Mouse (Mus musculus): ENCODE data around the gene Slc26a3. TPM values are rescaled to one million over a fixed set of nuclear protein-coding genes. Genes with fewer than 3 reads are reported as not detected.
A peak's percentile ranks its signal among the peaks of the same experiment; 100 is the strongest.

The Slc26a3 gene
- polyA plus RNA-seq, 1 experiment from 2014 or later = not detected

DNA sequence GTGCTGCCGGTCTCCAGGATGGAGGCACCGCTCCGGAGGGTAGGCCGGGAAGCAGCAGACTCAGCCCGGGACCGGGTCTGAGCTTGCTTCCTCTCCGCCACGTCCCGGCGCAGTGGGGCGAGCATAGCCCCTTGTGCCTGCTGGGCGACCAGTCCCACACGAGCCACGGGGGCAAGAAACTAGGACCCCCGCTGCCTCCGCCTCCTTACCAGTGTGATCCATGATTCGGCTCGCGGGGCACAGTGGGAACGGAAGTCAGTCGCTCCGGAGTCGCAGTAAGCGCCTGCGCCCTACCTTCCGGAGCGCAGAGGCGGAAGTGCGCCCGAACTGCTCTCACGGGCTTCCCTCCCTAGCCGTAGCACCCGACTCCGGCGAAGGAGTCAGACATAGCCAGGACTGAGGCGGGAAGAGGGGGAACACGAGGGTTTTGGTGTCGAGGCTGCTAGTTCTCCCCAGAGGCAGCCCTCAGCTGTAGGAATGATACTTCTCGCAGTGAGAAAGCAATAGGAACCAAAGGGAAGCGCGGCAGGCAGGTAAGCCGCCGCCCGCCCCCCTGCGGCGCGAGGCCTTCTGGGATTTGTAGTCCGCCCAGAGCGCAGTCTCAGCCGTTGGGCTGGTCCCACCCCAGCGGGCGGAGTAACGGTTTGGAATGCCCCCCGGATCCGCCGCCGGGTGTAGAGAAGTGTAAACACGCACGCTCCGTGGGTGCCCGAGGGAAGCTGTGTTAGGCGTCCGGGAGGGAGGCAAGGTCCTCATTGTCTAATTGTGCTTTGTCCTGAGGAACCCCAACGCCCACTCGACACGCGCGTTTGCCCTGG, 108.9 kb downstream of the Slc26a3 start, which contains the start of gene Cbll1:
Gene Cbll1, minus strand, starts transcription at position 303 of the 818 bp plus-strand sequence.
- peak; percentile 98 for ATAC-seq (ENCODE audit: insufficient number of reproducible peaks, insufficient read depth, low FRiP score, low TSS enrichment, low read depth)
- Histone ChIP-seq H3K27me3 (peaks cover 2% of the 10 kb centered on the region; the same call in 1 of the 2 replicates), H3K4me3 (peak within 1 kb of the TSS; percentile 90), H3K4me1 (peaks cover 14% of the 10 kb centered on the region), H3K9me3 (no peaks in the 10 kb centered on the region), H3K27ac (peak within 1 kb of the TSS; percentile 92), H3K36me3 (peaks cover under 1% of the 10 kb centered on the region; the same call in 1 of the 2 replicates), H3K4me2 (peak within 1 kb of the TSS; percentile 87), H3K9ac (peak within 1 kb of the TSS; percentile 92)
- under 1% methylated on average over 68 of the region's 68 CpGs for WGBS

DNA sequence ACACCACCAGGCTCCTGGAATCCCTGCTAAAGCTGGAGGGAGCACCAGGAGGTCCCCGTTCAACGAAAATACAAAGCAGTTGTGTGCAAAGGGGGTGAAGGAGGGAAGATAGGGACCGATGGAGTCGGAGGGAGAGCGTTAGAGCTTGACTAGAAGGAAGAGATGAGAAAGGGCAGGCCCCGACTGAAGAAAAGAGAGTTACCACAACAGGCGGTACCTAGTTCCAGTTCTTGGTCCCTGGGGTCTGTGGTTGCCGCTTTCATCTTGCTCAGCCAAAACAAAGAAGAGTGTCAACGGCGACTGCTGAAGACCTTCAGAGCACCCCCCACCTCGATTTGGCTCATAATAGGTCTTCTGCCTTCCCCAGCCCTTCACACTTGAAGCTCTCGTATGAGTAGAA, 109.5 kb downstream of the Slc26a3 start:
- Histone ChIP-seq H3K27me3 (peaks cover 6% of the 10 kb centered on the region; the same call in 1 of the 2 replicates), H3K9ac (peak overlapping the region; percentile 92), H3K4me1 (peaks cover 14% of the 10 kb centered on the region), H3K36me3 (no peaks in the 10 kb centered on the region), H3K27ac (peak overlapping the region; percentile 92), H3K9me3 (no peaks in the 10 kb centered on the region), H3K4me3 (peak overlapping the region; percentile 90), H3K4me2 (peak overlapping the region; percentile 87)
- 5% methylated on average over 12 of the region's 12 CpGs for WGBS
- no peak for ATAC-seq (ENCODE audit: insufficient number of reproducible peaks, insufficient read depth, low FRiP score, low TSS enrichment, low read depth)

GRCm38 (mm10) chr12:31501266-31501665, 110.6 kb downstream of the Slc26a3 start:
- no peak for ATAC-seq (ENCODE audit: insufficient number of reproducible peaks, insufficient read depth, low FRiP score, low TSS enrichment, low read depth)
- H3K9ac ChIP-seq = no peak overlapping the region
- 55% methylated on average over 4 of the region's 4 CpGs for WGBS
- H3K27ac ChIP-seq = no peak overlapping the region
- H3K27me3 ChIP-seq = peaks cover 6% of the 10 kb centered on the region; the same call in 1 of the 2 replicates
- no peak overlapping the region for H3K4me3 ChIP-seq
- peaks cover 14% of the 10 kb centered on the region for H3K4me1 ChIP-seq
- no peaks in the 10 kb centered on the region for H3K9me3 ChIP-seq
- no peaks in the 10 kb centered on the region for H3K36me3 ChIP-seq
- no peak overlapping the region for H3K4me2 ChIP-seq

- H3K27me3 ChIP-seq = peaks cover 6% of the 10 kb centered on the region; the same call in 1 of the 2 replicates
- no peak overlapping the region for H3K27ac ChIP-seq
Observed at GRCm38 (mm10) chr12:31503211-31503610, 112.5 kb downstream of the Slc26a3 start.

DNA sequence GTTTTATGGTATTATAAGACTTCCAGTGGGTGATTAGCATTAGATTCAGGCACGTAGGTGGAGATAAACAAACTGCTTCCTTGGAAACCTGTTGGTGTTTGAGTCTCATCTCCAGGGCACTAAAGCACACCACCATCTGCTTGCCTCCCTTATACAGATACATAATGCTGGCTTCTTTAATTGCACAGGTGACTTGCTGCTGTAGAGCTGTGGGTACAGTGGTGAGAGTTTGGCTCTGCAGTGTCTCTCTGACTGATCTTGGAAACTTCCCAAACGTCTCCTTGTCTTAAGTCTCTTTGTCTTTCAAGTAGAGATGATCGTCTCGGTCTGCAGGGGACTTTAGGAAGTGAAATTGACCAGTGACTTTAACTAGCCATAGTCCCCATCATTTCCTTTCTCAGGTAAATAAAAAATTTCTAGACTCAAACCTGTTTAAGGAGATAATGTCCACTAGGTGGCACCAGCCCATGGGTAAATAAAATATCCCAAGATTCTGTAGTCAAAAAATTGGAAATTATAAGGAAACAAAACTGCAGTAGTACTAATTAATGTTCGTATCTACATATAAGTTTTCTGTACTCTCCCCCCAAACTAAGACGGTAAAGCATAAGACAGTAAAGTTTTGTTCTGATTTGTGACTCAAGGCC, 117.2 kb downstream of the Slc26a3 start:
- H3K27ac ChIP-seq = no peak overlapping the region
- WGBS = 42% methylated on average over 6 of the region's 6 CpGs

More at GRCm38 (mm10) chr12:31503211-31503610, 112.5 kb downstream of the Slc26a3 start:
- Histone ChIP-seq H3K4me3 (no peak overlapping the region), H3K4me1 (peaks cover 7% of the 10 kb centered on the region), H3K9me3 (no peaks in the 10 kb centered on the region), H3K36me3 (no peaks in the 10 kb centered on the region), H3K4me2 (no peak overlapping the region), H3K9ac (no peak overlapping the region)
- ATAC-seq (ENCODE audit: insufficient number of reproducible peaks, insufficient read depth, low FRiP score, low TSS enrichment, low read depth) = no peak

GRCm38 (mm10) chr12:31508496-31508895, 117.8 kb downstream of the Slc26a3 start:
- no peak overlapping the region for H3K4me2 ChIP-seq
- H3K9me3 ChIP-seq = no peaks in the 10 kb centered on the region
- no peak overlapping the region for H3K27ac ChIP-seq
- ATAC-seq (ENCODE audit: insufficient number of reproducible peaks, insufficient read depth, low FRiP score, low TSS enrichment, low read depth) = no peak
- H3K27me3 ChIP-seq = peaks cover 6% of the 10 kb centered on the region; the same call in 1 of the 2 replicates
- no peak overlapping the region for H3K4me3 ChIP-seq
- WGBS = 78% methylated on average over 6 of the region's 6 CpGs
- H3K36me3 ChIP-seq = no peaks in the 10 kb centered on the region
- no peaks in the 10 kb centered on the region for H3K4me1 ChIP-seq
- H3K9ac ChIP-seq = no peak overlapping the region

More for the DNA sequence above, 117.2 kb downstream of the Slc26a3 start:
- Histone ChIP-seq H3K4me3 (no peak overlapping the region), H3K4me2 (no peak overlapping the region), H3K36me3 (no peaks in the 10 kb centered on the region), H3K4me1 (no peaks in the 10 kb centered on the region), H3K9ac (no peak overlapping the region), H3K9me3 (no peaks in the 10 kb centered on the region), H3K27me3 (peaks cover 6% of the 10 kb centered on the region; the same call in 1 of the 2 replicates)
- no peak for ATAC-seq (ENCODE audit: insufficient number of reproducible peaks, insufficient read depth, low FRiP score, low TSS enrichment, low read depth)

- WGBS = 9% methylated on average over 5 of the region's 5 CpGs
- H3K36me3 ChIP-seq = no peaks in the 10 kb centered on the region
- no peak overlapping the region for H3K9ac ChIP-seq
- no peak overlapping the region for H3K27ac ChIP-seq
- H3K9me3 ChIP-seq = no peaks in the 10 kb centered on the region
- no peak overlapping the region for H3K4me2 ChIP-seq
- no peaks in the 10 kb centered on the region for H3K4me1 ChIP-seq
- no peaks in the 10 kb centered on the region; the same call in 1 of the 2 replicates for H3K27me3 ChIP-seq
- no peak for ATAC-seq (ENCODE audit: insufficient number of reproducible peaks, insufficient read depth, low FRiP score, low TSS enrichment, low read depth)
- H3K4me3 ChIP-seq = no peak overlapping the region
Observed at GRCm38 (mm10) chr12:31511218-31511617, 120.5 kb downstream of the Slc26a3 start.

DNA sequence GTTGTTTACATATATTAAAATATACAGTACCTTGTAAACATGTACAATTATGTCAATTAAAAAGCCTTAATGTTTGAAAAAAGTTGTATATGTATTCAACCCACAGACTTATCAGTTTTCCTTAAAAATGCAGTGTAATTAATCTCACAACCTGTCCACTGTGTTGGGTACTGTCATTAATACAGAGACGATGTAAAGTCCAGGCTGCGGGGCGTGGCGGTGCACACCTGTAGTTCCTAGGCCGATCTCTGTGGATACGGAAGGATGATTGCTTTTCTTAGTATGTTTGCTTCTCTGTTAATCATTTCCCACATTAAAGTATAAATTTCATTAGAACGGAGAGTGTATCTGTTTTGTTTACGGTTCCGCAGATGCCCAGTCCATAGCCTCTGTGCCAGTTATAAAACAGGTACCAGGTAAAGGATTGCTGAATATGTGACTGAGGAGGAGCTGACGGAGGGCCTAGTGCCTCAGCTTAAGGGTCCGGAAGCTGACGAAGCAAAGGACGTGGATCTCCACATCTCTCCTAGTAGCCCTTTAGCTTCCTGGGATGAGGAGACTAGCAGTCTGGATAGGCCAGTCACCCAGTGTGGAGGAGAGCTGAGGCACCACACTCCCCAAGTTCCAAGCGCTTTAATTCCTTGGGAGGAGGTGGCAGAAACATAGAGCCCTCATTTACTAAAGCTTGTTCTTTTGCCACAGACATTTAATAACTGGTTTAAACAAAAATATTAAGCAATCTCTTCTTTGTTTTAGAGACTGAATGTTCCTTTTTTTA, 122.2 kb downstream of the Slc26a3 start:
- no peak for ATAC-seq (ENCODE audit: insufficient number of reproducible peaks, insufficient read depth, low FRiP score, low TSS enrichment, low read depth)
- Histone ChIP-seq H3K4me3 (no peak overlapping the region), H3K27ac (no peak overlapping the region), H3K27me3 (no peaks in the 10 kb centered on the region; the same call in 1 of the 2 replicates), H3K36me3 (no peaks in the 10 kb centered on the region), H3K9ac (no peak overlapping the region), H3K9me3 (no peaks in the 10 kb centered on the region), H3K4me1 (no peaks in the 10 kb centered on the region), H3K4me2 (no peak overlapping the region)
- 90% methylated on average over 14 of the region's 14 CpGs for WGBS

- Histone ChIP-seq H3K36me3 (no peaks in the 10 kb centered on the region), H3K27ac (no peak overlapping the region), H3K27me3 (no peaks in the 10 kb centered on the region), H3K4me3 (no peak overlapping the region), H3K4me1 (no peaks in the 10 kb centered on the region), H3K9ac (no peak overlapping the region), H3K4me2 (no peak overlapping the region), H3K9me3 (no peaks in the 10 kb centered on the region)
- no peak for ATAC-seq (ENCODE audit: insufficient number of reproducible peaks, insufficient read depth, low FRiP score, low TSS enrichment, low read depth)
- 74% methylated on average over 6 of the region's 6 CpGs for WGBS
Observed at GRCm38 (mm10) chr12:31513724-31514503, 123.2 kb downstream of the Slc26a3 start.

DNA sequence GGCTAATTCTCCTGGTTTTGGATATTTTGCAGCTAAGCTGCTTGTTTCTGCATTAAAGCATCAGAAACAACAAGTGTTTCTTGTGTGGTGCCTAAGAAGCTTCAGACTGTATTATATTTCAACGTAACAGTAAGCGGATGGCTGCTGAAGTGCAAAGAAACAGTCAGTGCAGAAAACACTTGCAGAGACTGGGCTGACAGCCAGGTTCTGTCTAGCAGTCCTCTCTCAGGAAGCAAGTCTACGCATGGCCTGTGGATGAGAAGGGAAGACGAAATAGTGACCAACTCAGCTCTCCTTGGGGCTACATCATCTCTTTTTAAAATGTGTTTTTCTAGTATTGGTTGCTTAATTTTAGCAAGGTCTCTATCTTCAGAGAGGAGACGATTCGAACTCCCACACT, 129.4 kb downstream of the Slc26a3 start:
- H3K9me3 ChIP-seq = no peaks in the 10 kb centered on the region
- WGBS = 53% methylated on average over 6 of the region's 6 CpGs
- peaks cover 11% of the 10 kb centered on the region; the same call in 1 of the 2 replicates for H3K4me1 ChIP-seq
- no peaks in the 10 kb centered on the region for H3K27me3 ChIP-seq
- no peak overlapping the region for H3K27ac ChIP-seq
- H3K9ac ChIP-seq = no peak overlapping the region
- ATAC-seq (ENCODE audit: insufficient number of reproducible peaks, insufficient read depth, low FRiP score, low TSS enrichment, low read depth) = no peak
- H3K4me3 ChIP-seq = no peak overlapping the region
- no peak overlapping the region for H3K4me2 ChIP-seq
- H3K36me3 ChIP-seq = no peaks in the 10 kb centered on the region

Measured in embryonic facial prominence, embryonic 13.5 days (tissue).